Mouse (Mus musculus) erythroblast, adult 5-6 weeks (primary cell): ENCODE results near the gene Btbd19. TPM values are rescaled to one million over a fixed set of nuclear protein-coding genes. Genes with fewer than 3 reads are reported as not detected.

Experiments used
- ATAC-seq: replicated peaks from 2 replicates; pipeline ENCODE4 v1.8.0; 2016; ENCODE audit warnings: moderate number of reproducible peaks, mild to moderate bottlenecking, moderate TSS enrichment, inconsistent platforms; ENCODE audit not compliant: poor library complexity, low FRiP score, severe bottlenecking
- total RNA-seq, 2 experiments: library from RNA; stranded (forward) in 1 of 2; stranded (reverse) in 1 of 2; fragments of 150-400 nt in 1 of 2; fragments of 200-764, 138-1000 nt in 1 of 2; gene quantifications; 2 replicates each; pipeline versions ENCODE4 v1.2.3 to v1.2.4; 2015 to 2017; ENCODE audit warnings: low replicate concordance in 2 of 2

The Btbd19 gene
- total RNA-seq, 2 experiments from 2014 or later, result 0.68 to 3.1 TPM

DNA sequence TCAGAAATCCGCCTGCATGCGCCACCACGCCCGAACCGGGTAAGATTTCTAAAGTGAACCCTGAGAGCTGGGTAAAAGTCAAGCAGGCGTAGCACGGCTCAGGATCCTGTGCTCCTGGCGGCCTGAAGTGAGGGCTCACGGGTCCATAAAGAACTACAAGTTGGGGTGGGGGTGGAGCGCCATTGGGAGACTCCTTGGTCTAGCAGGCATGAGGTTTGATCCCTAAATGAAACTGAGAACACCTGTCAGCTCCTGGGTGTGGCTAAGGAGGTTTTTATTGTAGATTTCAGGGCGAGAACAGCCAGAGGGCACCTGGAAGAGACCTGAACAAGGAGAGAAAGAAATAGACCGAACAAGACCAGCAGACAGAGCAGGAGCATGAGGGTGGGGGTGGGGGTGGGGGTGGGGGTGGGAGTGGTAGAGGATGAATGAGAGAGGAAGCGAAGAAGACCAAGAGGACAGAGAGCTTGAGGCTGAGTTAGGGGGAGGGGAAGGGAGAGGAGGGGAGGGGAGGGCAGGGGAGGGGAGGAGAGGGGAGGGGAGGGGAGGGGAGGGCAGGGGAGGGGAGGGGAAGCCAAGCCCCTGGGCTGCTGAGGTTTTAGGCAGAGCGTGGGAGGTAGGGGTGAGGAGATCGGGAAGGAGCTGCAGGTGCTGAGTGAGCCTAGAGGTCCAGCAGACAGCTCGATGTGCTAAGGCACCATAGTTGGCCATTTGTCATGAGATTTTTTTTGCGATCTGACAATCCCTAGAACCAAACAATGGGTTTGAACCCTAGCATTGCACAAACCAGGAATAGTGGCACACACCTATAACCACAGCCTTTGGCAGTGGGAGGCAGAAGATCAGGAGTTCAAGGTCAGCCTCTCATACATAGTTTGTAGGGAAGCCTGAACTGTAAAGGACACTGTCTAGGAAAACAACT, 13.0 kb upstream of the Btbd19 start:
- ATAC-seq, result no peak

GRCm38 (mm10) chr4:117136034-117136433, 10.5 kb upstream of the Btbd19 start:
- ATAC-seq, result peak; percentile 41; the same call in 1 of the 2 replicates

DNA sequence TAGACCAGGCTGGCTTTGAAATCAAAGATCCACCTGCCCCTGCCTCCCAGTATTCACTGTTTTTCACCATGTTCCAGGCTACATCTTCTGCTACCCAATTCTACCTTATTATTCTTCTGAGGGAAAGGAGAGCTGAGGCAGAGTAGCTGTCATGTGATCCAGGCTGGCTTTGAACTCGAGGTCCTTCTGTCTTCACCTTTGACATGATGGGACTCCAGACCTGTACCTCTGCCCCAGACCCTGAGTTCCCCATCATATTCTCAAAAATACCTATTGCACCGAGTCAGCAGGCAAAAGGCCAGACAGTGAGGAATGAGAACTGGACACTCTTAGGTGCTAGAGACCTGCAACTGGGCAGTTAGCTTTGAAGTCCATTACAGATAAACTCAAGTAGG, 9.1 kb upstream of the Btbd19 start:
- ATAC-seq, result no peak

DNA sequence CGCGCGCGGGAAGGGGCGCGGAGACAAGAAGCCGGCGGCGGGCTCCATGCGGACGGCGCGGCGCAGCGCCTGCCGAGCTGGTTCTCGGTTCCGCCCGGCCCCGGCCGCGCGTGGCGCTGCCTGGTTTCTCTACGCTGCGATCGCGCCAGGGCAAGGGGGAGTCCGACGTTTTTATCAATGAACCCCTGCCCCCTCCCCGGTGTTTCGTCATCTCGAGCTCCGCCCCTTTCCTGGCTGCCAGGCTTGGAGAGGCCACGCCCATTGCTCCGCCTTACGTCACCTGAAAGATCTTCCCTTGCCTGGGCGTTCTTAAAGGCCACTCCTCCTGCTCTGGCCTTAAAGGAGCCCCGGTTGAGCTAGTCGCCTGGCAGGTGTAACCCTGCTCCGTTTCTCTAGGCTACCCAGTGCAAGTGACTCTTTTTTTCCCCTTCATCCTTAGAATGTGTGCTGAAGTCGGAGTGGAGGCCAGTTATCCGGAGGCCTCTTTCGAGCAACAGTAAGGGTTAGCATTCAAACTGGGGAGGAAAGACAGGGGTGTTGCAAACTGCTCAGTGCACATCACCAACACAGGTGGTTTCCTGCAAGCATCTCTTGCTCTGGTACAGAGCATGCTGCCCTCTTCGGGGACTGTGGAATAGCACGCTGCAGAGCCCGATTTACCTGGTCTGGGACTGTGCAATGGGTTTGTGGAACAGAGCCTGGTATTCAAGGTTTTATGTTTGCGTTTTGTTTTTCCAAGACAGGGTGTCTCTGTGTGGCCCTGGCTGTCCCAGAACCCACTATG, 8.5 kb upstream of the Btbd19 start, which contains the start of gene Plk3:
TSS of gene Plk3 (minus strand) at position 147 of the 784 bp plus-strand sequence.
- ATAC-seq, result peak; percentile 94

DNA sequence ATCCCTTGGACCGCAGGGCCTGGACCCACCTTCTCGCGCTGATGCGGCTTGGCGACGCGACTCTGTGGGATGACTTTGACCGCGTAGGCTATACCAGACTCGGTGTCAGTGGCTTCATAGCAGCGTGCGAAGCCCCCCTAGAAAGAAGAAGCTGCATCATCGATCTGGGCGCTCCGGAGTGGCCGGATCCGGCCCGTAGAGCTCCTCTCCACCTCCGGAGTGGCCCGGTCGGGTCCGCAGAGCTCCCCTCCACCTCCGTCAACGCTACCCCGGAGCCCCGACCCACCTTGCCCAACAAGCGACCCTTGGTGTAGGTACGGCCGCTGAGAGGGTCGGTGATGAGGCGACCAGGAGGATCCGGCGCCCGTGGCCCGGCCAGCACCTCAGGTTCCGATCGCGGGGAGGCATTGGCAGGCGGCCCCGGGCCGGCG, 7.9 kb upstream of the Btbd19 start:
- ATAC-seq, result no peak

GRCm38 (mm10) chr4:117132794-117133143, 7.2 kb upstream of the Btbd19 start:
- ATAC-seq, result no peak

DNA sequence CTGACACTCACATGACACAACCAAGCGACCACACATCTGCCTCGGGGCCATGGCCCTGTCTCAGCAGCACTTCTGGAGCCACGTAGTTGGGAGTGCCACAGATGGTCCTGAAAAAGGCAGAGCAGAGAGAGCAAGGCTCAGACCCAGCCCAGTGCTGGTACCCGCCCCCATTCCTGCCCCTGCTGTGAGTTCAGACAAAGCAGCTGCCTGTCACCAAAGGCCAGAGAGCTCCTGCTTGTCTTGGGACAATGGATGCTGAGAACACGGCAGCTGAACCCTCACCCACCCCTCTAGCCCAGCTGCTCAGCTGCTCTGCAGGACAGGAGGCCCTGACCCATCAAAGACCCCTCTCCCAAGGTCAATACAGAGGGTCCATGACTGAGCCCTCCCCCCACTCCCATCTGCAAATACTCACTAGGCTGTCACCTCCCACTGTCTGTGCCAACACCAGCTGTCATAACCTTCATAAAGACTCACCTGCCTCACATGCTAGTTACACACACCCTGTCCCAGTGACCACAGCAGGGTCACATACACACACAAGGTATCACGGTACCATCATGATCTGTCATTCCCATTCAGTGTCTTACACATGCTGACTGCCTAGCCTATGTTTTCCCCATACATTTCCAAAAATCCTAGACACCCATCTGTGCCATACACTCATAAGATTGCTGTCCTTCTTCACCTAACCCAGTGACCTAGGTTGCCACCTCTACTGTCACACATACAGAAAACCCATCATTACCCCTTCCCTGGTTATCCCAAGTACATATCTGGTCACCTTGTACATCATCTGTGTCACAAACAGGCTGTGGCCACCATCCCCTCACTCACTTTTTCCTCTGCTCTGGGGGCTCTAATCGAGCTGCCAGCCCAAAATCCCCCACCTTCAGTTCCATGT, 6.6 kb upstream of the Btbd19 start:
- ATAC-seq, result no peak

- ATAC-seq, result no peak
Observed at GRCm38 (mm10) chr4:117131198-117131597, 5.7 kb upstream of the Btbd19 start.

- no peak for ATAC-seq
Observed at GRCm38 (mm10) chr4:117130790-117131189, 5.3 kb upstream of the Btbd19 start.

DNA sequence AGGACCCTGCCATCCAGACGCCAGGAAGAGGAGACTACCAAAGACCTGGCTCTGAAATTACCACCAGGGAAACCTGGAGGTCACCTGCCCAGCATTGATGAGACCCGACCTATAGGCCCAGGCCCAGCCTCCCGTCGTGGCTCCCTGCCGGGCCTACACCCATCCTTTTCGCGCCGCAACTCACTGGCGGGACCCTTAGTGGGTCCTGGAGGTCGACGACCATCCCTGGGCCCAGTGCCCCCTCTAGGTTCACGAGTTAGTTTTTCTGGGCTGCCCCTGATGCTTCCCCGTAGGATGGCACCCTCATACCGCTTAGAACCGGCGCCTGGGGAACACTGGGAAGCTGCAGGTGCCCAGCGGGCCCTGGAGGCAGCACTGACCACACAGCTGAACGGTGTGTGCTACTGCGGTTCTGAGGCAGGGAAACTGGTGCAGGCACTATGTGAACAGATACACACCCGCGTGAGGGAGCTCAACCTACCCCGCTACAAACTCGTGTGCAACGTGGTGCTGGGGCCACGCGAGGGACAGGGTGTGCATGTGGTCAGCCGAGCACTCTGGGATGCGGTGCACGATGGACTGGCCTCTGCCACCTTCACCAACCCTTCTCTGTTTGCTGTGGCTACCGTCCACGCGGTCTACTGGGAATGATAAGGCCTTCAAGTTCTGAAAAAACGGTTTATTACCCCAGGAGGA, 2.6 kb upstream of the Btbd19 start:
- ATAC-seq, result no peak

DNA sequence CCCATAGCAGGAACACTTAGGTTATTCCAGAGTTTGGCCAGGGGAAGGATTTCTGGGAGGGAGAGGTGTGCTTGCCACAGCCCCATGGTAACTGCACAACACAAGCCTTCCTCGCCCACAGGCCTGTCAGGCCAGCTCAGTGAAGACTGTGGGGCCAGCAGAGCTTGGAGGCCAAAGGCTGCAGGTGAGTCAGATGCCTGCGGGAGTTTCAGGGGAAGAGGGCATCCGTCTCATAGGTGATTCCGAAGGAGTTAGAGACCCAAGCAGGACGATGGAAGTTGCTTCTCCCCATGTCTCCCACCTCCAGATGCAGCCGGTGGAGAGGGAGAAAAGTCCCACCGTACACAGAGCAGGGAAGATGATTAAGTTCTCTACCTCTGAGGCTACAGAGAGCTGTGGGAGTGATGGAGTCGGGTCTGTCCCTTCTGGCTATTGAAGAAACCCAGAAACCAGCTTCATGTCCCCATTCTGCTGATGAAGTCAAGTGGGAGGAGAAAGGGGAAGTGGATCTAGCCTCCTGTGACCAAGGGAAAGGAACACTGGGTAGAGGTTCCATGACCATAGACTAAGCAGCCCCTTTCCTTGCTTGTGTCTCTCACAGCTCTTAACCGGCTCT, 1.3 kb upstream of the Btbd19 start, which contains the start of gene Tctex1d4:
TSS of gene Tctex1d4 (plus strand) at position 120 of the 616 bp plus-strand sequence.
- no peak for ATAC-seq

GRCm38 (mm10) chr4:117125910-117126674, 567 bp upstream of the Btbd19 start:
- ATAC-seq, result no peak

DNA sequence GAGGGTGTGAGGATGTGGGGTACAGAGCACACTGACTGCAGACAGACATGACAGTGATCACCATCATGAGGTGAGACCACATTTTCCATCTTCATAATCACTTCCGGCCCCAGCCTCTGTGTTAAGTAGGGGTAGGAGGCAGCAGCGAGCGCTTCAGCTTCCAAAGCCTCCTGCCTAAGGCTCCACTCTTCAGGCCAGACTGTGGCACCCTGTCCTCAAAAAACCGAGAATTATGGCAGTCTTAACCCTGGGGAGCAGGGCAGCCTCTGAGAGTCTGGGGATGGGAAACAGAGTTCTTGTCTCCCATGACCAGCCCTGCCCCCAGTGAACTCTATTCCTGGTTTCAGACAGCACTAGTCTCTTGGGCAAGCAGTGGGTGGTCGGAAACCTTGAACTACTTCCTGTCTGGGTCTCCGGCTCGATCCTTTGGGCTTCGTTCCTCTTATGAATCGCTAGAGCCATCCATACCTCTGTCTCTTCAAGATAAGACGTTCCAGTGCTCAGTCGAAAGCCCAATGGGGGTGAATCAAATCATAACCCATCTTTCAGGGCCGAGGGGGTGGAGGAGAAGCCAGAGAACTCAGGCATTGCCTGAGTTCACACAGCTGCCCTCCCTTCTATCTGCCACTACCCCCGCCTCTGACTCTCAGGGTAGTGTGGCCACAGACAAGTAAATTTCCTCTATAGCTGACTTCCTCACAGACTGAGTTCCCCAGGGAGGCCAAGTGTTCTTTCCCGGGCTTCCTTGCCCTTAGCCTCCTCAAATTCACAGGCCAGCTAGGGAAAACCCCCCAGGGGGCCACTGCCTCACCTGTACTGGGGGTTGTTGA, 792 bp downstream of the Btbd19 start:
- no peak for ATAC-seq

GRCm38 (mm10) chr4:117124218-117124517, 1.4 kb downstream of the Btbd19 start:
- no peak for ATAC-seq

DNA sequence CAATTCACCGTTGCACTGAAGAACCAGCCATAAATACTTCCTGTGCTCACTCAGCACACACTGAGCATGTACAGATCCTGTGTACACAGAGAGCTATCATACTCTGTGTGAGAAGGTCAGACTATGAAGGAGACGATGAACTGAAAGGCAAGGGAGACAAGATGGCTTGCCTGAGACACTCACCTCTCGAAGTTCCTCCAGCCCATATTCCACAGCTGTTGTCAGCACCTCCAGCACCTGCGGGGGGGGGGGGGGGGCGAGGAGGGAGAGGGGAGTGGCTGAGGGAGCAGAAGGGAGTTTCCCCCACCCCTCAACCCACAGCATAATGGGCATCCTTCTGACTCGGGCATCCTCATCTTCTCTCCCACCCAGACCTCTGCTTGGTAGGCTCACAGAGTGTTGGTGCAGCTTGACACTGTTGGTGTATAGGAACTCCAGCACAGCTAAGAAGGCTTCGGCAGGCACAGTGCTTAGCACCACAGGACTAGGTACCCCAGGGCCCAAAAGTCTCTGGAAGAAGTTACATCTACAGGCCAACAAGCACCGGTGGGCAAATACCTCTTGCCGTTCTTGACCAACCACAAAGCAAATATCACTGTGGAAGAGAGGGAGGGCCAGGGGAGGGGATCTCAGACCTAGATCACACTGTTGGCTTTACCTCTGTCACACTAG, 1.8 kb downstream of the Btbd19 start:
- ATAC-seq, result no peak

DNA sequence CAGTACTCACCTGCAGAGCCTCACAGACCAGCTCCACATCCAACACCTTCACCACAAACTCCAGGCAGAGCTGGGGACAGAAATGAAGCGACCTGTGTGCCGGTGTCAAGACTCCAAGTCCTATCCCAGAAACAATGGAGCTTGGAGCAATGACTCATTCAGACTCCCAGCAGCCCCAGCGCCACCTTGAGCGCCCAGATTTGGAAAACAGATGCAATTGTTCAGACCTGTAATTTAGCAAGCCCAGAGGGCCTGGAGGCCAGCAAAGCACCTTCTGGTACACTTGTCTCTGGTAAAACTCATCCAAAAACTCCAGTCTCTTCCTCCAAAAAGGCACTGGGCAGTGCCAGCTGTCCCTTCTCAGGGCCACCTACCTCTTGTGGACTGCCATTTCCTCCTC, 3.3 kb downstream of the Btbd19 start:
- no peak for ATAC-seq
